Mouse (Mus musculus) bone marrow macrophage, adult 2 months (primary cell): ENCODE measurements around the gene Catsper4.

Experiments
- CTCF ChIP-seq: IDR thresholded peaks from 2 replicates; pipeline ENCODE4 v1.5.1; 2012; ENCODE audit warnings: low read depth, mild to moderate bottlenecking, low read length, moderate library complexity
- POLR2A ChIP-seq: IDR thresholded peaks from 2 replicates; pipeline ENCODE4 v1.6.1; 2012; ENCODE audit warnings: mild to moderate bottlenecking, low read depth, low read length, borderline replicate concordance

GRCm38 (mm10) chr4:134237582-134238278, 10.5 kb upstream of the Catsper4 start:
- TF ChIP-seq CTCF (no peak), POLR2A (no peak)
